Comparison of ENCODE assay signal across 11 mouse cellular contexts in genomic region chr6:127717239-127718137, GRCm38 (mm10). TPM values are rescaled to one million over a fixed set of nuclear protein-coding genes. Genes with fewer than 3 reads are reported as not detected.
DNase-seq lines count a peak whose midpoint lies in the region; ATAC-seq and TF ChIP-seq lines count a peak whose summit lies in the region.
"Had no signal": no experiment of that assay in that cellular context is flagged by ENCODE, and none has a peak within 500 bp of the region (broad histone marks: within the 10 kb centered on the region; RNA-seq: fewer than 3 reads in every experiment).

No protein-coding gene starts in this region.

- in situ Hi-C loops in CH12.LX (cut with MboI; ENCODE audit: low pct_ligation_motif_present, low pct_unique_long_range_greater_than_20kb, low sequenced_read_pairs), result no loop called here

- no peak overlapping the region for H3K4me2 ChIP-seq in CH12.LX (ENCODE audit: insufficient read depth, low read depth, poor library complexity, severe bottlenecking)
- H3K4me2 ChIP-seq in forebrain, postnatal 0 days (ENCODE audit: low read depth), result no peak overlapping the region
- H3K4me2 ChIP-seq in midbrain, embryonic 12.5 days (replicated peaks), result peak overlapping the region; percentile 36
- no peak overlapping the region for H3K4me2 ChIP-seq in heart, embryonic 11.5 days

- H3K79me2 ChIP-seq in CH12.LX (replicated peaks; ENCODE audit: control insufficient read depth, extremely low read depth, insufficient read depth, poor library complexity, severe bottlenecking), result no peaks in the 10 kb centered on the region

- DNase-seq in CH12.LX (ENCODE audit: extremely low read depth) (no peak), MN1 (ENCODE audit: low spot score) (no peak)
- DNase-seq in embryo, embryonic 10 days (ENCODE audit: low spot score), result peak; percentile 49
- no peak for DNase-seq in forebrain, postnatal 0 days
- no peak for DNase-seq in spleen, postnatal 4 days (ENCODE audit: low spot score in 2 of 2)
- DNase-seq in gastrocnemius, postnatal 14 days, result no peak
- DNase-seq: thymus, postnatal 14 days had no signal

- H3K9ac ChIP-seq in CH12.LX (ENCODE audit: insufficient read depth, low read depth), result no peak overlapping the region
- no peak overlapping the region for H3K9ac ChIP-seq in forebrain, postnatal 0 days
- no peak overlapping the region for H3K9ac ChIP-seq in midbrain, embryonic 12.5 days (replicated peaks)
- no peak overlapping the region for H3K9ac ChIP-seq in heart, embryonic 11.5 days (ENCODE audit: low read depth, low read length)

- no peak for TF ChIP-seq EP300 in CH12.LX (IDR thresholded peaks at IDR 0.05; ENCODE audit: low read length)

- no peak overlapping the region for H3K4me3 ChIP-seq in CH12.LX (replicated peaks in 1 of 3; ENCODE audit: low read depth in 2 of 3, low read length in 2 of 3, poor library complexity in 1 of 3)
- no peak overlapping the region for H3K4me3 ChIP-seq in forebrain, postnatal 0 days (ENCODE audit: low read depth, low read length)
- H3K4me3 ChIP-seq in midbrain, embryonic 12.5 days, result no peak overlapping the region
- H3K4me3 ChIP-seq in heart, embryonic 11.5 days (ENCODE audit: low read depth, low read length), result no peak overlapping the region

- H3K4me1 ChIP-seq in CH12.LX (ENCODE audit: control insufficient read depth in 1 of 2, insufficient read depth in 2 of 2), result no peaks in the 10 kb centered on the region
- no peaks in the 10 kb centered on the region for H3K4me1 ChIP-seq in forebrain, postnatal 0 days (ENCODE audit: insufficient read depth)
- peaks cover 23% of the 10 kb centered on the region for H3K4me1 ChIP-seq in midbrain, embryonic 12.5 days
- no peaks in the 10 kb centered on the region for H3K4me1 ChIP-seq in heart, embryonic 11.5 days (ENCODE audit: control insufficient read depth, insufficient read depth, low read length)

- H3K27me3 ChIP-seq in CH12.LX (replicated peaks), result peaks cover 80% of the 10 kb centered on the region
- H3K27me3 ChIP-seq in forebrain, postnatal 0 days (ENCODE audit: insufficient read depth, low read length), result no peaks in the 10 kb centered on the region
- no peaks in the 10 kb centered on the region; the same call in 1 of the 2 replicates for H3K27me3 ChIP-seq in midbrain, embryonic 12.5 days
- no peaks in the 10 kb centered on the region for H3K27me3 ChIP-seq in heart, embryonic 11.5 days (ENCODE audit: control insufficient read depth, insufficient read depth, low read length)

- no peak for TF ChIP-seq CTCF in CH12.LX (conservative IDR thresholded peaks at IDR 0.05 in 1 of 2, IDR thresholded peaks at IDR 0.05 in 1 of 2; ENCODE audit: low read depth in 2 of 2, low read length in 2 of 2)
- TF ChIP-seq CTCF in forebrain, postnatal 0 days (IDR thresholded peaks at IDR 0.05; ENCODE audit: low read depth), result no peak

- WGBS in forebrain, postnatal 0 days, result 28% methylated on average over 21 of the region's 21 CpGs
- WGBS in midbrain, embryonic 12.5 days, result 18% methylated on average over 21 of the region's 21 CpGs
- 72% methylated on average over 21 of the region's 21 CpGs for WGBS in heart, embryonic 11.5 days (ENCODE audit: insufficient replicate concordance)

- no peaks in the 10 kb centered on the region for H3K36me3 ChIP-seq in CH12.LX (replicated peaks in 1 of 2; ENCODE audit: control insufficient read depth in 1 of 2, insufficient read depth in 1 of 2, low read length in 1 of 2)
- H3K36me3 ChIP-seq in forebrain, postnatal 0 days (ENCODE audit: insufficient read depth), result no peaks in the 10 kb centered on the region
- 0 out of 2 replicates have a peak, but pooled peaks cover 2% of the 10 kb centered on the region for H3K36me3 ChIP-seq in midbrain, embryonic 12.5 days
- no peaks in the 10 kb centered on the region for H3K36me3 ChIP-seq in heart, embryonic 11.5 days (ENCODE audit: control insufficient read depth, insufficient read depth, low read length)

- peak; percentile 60 for ATAC-seq in forebrain, postnatal 0 days
- peak; percentile 81 for ATAC-seq in midbrain, embryonic 12.5 days (ENCODE audit: low FRiP score, low read depth)
- no peak for ATAC-seq in heart, embryonic 11.5 days (replicated peaks; ENCODE audit: insufficient number of reproducible peaks, low FRiP score, low TSS enrichment)

- dilution Hi-C loops in CH12.LX (cut with MboI; ENCODE audit: extremely low pct_ligation_motif_present, extremely low pct_unique_long_range_greater_than_20kb, low sequenced_read_pairs), result no loop called here

- intact Hi-C loops in gastrocnemius, postnatal 14 days (cut with DNase I; ENCODE audit: low total_unique reads), result no loop called here

- H3K9me3 ChIP-seq in CH12.LX (replicated peaks; ENCODE audit: low read length), result no peaks in the 10 kb centered on the region
- no peaks in the 10 kb centered on the region for H3K9me3 ChIP-seq in forebrain, postnatal 0 days (ENCODE audit: low read length)
- H3K9me3 ChIP-seq in midbrain, embryonic 12.5 days, result no peaks in the 10 kb centered on the region
- no peaks in the 10 kb centered on the region for H3K9me3 ChIP-seq in heart, embryonic 11.5 days (replicated peaks; ENCODE audit: control insufficient read depth, low read length)

- TF ChIP-seq RAD21 in CH12.LX (IDR thresholded peaks at IDR 0.05; ENCODE audit: low read depth, low read length), result no peak

- TF ChIP-seq POLR2A in CH12.LX (IDR thresholded peaks at IDR 0.05; ENCODE audit: low read depth, low read length), result no peak

- H3K27ac ChIP-seq in CH12.LX (ENCODE audit: insufficient read depth, low read depth), result no peak overlapping the region
- H3K27ac ChIP-seq in forebrain, postnatal 0 days (ENCODE audit: low read depth, low read length), result no peak overlapping the region
- peak overlapping the region; percentile 84 for H3K27ac ChIP-seq in midbrain, embryonic 12.5 days (replicated peaks)
- H3K27ac ChIP-seq in heart, embryonic 11.5 days (ENCODE audit: low read depth, low read length), result no peak overlapping the region

TF ChIP-seq in CH12.LX, 34 proteins besides CTCF, POLR2A, EP300 and RAD21:
- TF ChIP-seq BHLHE40 (IDR thresholded peaks at IDR 0.05; ENCODE audit: low read depth, low read length), result peak; percentile 36
- TF ChIP-seq ELF1 (IDR thresholded peaks at IDR 0.05; ENCODE audit: low read depth, low read length), result no peak
- TF ChIP-seq ZKSCAN1 (IDR thresholded peaks at IDR 0.05; ENCODE audit: borderline replicate concordance, low read depth, low read length), result no peak
- TF ChIP-seq POLR2AphosphoS2 (IDR thresholded peaks at IDR 0.05; ENCODE audit: low read depth, low read length), result no peak
- TF ChIP-seq USF2 (conservative IDR thresholded peaks at IDR 0.05; ENCODE audit: low read depth, low read length), result no peak

RNA-seq across cellular contexts. Expression of gene Prmt8, which starts 51.8 kb away (rescaled TPM):
- total RNA-seq in CH12.LX (2012; rRNA removed), result not detected in 2 replicates
- not detected in 2 replicates for total RNA-seq in CH12.LX (2014; rRNA removed)
- not detected in 2 replicates for polyA plus RNA-seq in CH12.LX (2012; ENCODE audit: insufficient read length, low read depth)
- 29.9 and 32.7 TPM in 2 replicates for total RNA-seq in forebrain, postnatal 0 days (2014; rRNA removed)
- 20.6 and 36.4 TPM in 2 replicates for polyA plus RNA-seq in forebrain, postnatal 0 days (2015; fragmentation: Nextera tagmentation; extraction: Ambion mirVana)
- polyA plus RNA-seq in midbrain, embryonic 12.5 days (2016; fragmentation: Nextera tagmentation; extraction: Ambion mirVana), result 31.3 and 32.5 TPM in 2 replicates
- polyA plus RNA-seq in heart, embryonic 11.5 days (2014; fragmentation: Nextera tagmentation; extraction: Ambion mirVana), result 1.4 and 1.7 TPM in 2 replicates
- total RNA-seq in gastrocnemius, postnatal 14 days (2021), result not detected
- total RNA-seq: heart, adult 8-10 months had no signal
- polyA plus RNA-seq: spleen, adult 2 months had no signal
